Mouse (Mus musculus): ENCODE results near the gene 4930562C15Rik.

- TF ChIP-seq CTCF (IDR thresholded peaks at IDR 0.05; ENCODE audit: extremely low read depth, insufficient read length, insufficient replicate concordance, low read depth, low read length) (no peak), POLR2A (IDR thresholded peaks at IDR 0.05; ENCODE audit: low read depth, low read length) (no peak)
These were observed 43.1 kb downstream of the 4930562C15Rik start for GRCm38 (mm10) chr16:4878192-4878885.

Data from small intestine, adult 2 months (tissue).